Mouse (Mus musculus) kidney, adult 18-20 months (tissue): ENCODE results near the gene Fam173a.
A peak's percentile ranks its signal among the peaks of the same experiment; 100 is the strongest.

Experiments used
- DNase-seq: peaks from one replicate; pipeline ENCODE4 v3.0.0; 2021

Gene Fam173a

GRCm38 (mm10) chr17:25795609-25796092 lies 3.0 kb upstream of the Fam173a start, which contains the start of gene AC134908.4:
AC134908.4 (minus strand) TSS chr17:25795659.
- DNase-seq = peak; percentile 61

- DNase-seq = no peak
These were observed 2.3 kb upstream of the Fam173a start for GRCm38 (mm10) chr17:25794998-25795397.

- DNase-seq = no peak
These were observed 1.5 kb upstream of the Fam173a start for GRCm38 (mm10) chr17:25794197-25794596.

GRCm38 (mm10) chr17:25791843-25792527 lies 716 bp downstream of the Fam173a start:
- DNase-seq = peak; percentile 85

- no peak for DNase-seq
These were observed 1.3 kb downstream of the Fam173a start for GRCm38 (mm10) chr17:25791320-25791842.

GRCm38 (mm10) chr17:25786781-25787504 lies 5.8 kb downstream of the Fam173a start:
- DNase-seq = no peak

GRCm38 (mm10) chr17:25786280-25786679 lies 6.4 kb downstream of the Fam173a start, which contains the start of gene Ccdc78:
Ccdc78 (plus strand) TSS chr17:25786580.
- DNase-seq = no peak

- DNase-seq = peak; percentile 99
These were observed 7.4 kb downstream of the Fam173a start, which contains the start of gene Haghl for GRCm38 (mm10) chr17:25785281-25785745. Haghl (minus strand) TSS chr17:25785673.

- no peak for DNase-seq
These were observed 8.7 kb downstream of the Fam173a start for GRCm38 (mm10) chr17:25783861-25784574.

- peak; percentile 47 for DNase-seq
These were observed 9.6 kb downstream of the Fam173a start for GRCm38 (mm10) chr17:25783086-25783485.

GRCm38 (mm10) chr17:25781339-25781738 lies 11.4 kb downstream of the Fam173a start:
- DNase-seq = no peak

GRCm38 (mm10) chr17:25777948-25778347 lies 14.8 kb downstream of the Fam173a start:
- no peak for DNase-seq

GRCm38 (mm10) chr17:25775318-25776062 lies 17.2 kb downstream of the Fam173a start:
- peak; percentile 53 for DNase-seq

- peak; percentile 97 for DNase-seq
These were observed 19.1 kb downstream of the Fam173a start, which contains the start of gene Narfl for GRCm38 (mm10) chr17:25773549-25774120. Narfl (plus strand) TSS chr17:25773776.

GRCm38 (mm10) chr17:25769331-25769730 lies 23.4 kb downstream of the Fam173a start:
- DNase-seq = no peak

GRCm38 (mm10) chr17:25765886-25766285 lies 26.8 kb downstream of the Fam173a start:
- no peak for DNase-seq

- no peak for DNase-seq
These were observed 30.1 kb downstream of the Fam173a start for GRCm38 (mm10) chr17:25762591-25762990.

GRCm38 (mm10) chr17:25761561-25761970 lies 31.1 kb downstream of the Fam173a start:
- peak; percentile 11 for DNase-seq

GRCm38 (mm10) chr17:25760148-25760547 lies 32.6 kb downstream of the Fam173a start:
- no peak for DNase-seq

GRCm38 (mm10) chr17:25757691-25758090 lies 35.0 kb downstream of the Fam173a start:
- no peak for DNase-seq
